Comparison of ENCODE assay signal across 31 mouse cellular contexts in genomic region chr19:20558069-20558468, GRCm38 (mm10).
"Had no signal": no experiment of that assay in that cellular context is flagged by ENCODE, and none has a peak within 500 bp of the region (broad histone marks: within the 10 kb centered on the region; RNA-seq: fewer than 3 reads in every experiment).

No protein-coding gene starts in this region.

- H3K36me3 ChIP-seq: heart, embryonic 10.5 days; heart, embryonic 12.5 days; heart, embryonic 13.5 days; heart, embryonic 15.5 days; hindbrain, embryonic 10.5 days; hindbrain, embryonic 12.5 days; hindbrain, embryonic 13.5 days; hindbrain, embryonic 15.5 days; intestine, embryonic 15.5 days; kidney, embryonic 15.5 days had no signal

- H3K27me3 ChIP-seq: heart, embryonic 12.5 days; heart, embryonic 13.5 days; heart, embryonic 15.5 days; hindbrain, embryonic 12.5 days; hindbrain, embryonic 13.5 days; hindbrain, embryonic 15.5 days; intestine, embryonic 15.5 days; kidney, embryonic 15.5 days had no signal

- H3K4me1 ChIP-seq: heart, embryonic 10.5 days; heart, embryonic 12.5 days; heart, embryonic 13.5 days; heart, embryonic 15.5 days; hindbrain, embryonic 10.5 days; hindbrain, embryonic 12.5 days; hindbrain, embryonic 13.5 days; hindbrain, embryonic 15.5 days; intestine, embryonic 15.5 days; kidney, embryonic 15.5 days had no signal

- DNase-seq: heart, postnatal 10 days; heart, postnatal 14 days; heart, postnatal 4 days; kidney, adult 11 months; kidney, adult 18-20 months; kidney, adult 2 months; kidney, adult 8-10 months; kidney, adult 9 months; kidney, postnatal 10 days; kidney, postnatal 14 days; kidney, postnatal 25 days; kidney, postnatal 36 days; kidney, postnatal 4 days; layer of hippocampus, adult 9-11 months; layer of hippocampus, postnatal 36 days had no signal

- H3K9me3 ChIP-seq: heart, embryonic 10.5 days; heart, embryonic 12.5 days; heart, embryonic 13.5 days; heart, embryonic 15.5 days; hindbrain, embryonic 10.5 days; hindbrain, embryonic 12.5 days; hindbrain, embryonic 13.5 days; hindbrain, embryonic 15.5 days; intestine, embryonic 15.5 days; kidney, embryonic 15.5 days had no signal

- H3K27ac ChIP-seq: heart, embryonic 10.5 days; heart, embryonic 13.5 days; heart, embryonic 15.5 days; hindbrain, embryonic 10.5 days; hindbrain, embryonic 12.5 days; hindbrain, embryonic 13.5 days; hindbrain, embryonic 14.5 days; hindbrain, embryonic 15.5 days; hindbrain, postnatal 0 days; intestine, embryonic 15.5 days; kidney, embryonic 15.5 days; kidney, postnatal 0 days; layer of hippocampus, adult 2 months had no signal

- H3K9ac ChIP-seq: heart, embryonic 12.5 days; heart, embryonic 13.5 days; heart, embryonic 15.5 days; hindbrain, embryonic 12.5 days; hindbrain, embryonic 13.5 days; hindbrain, embryonic 14.5 days; hindbrain, embryonic 15.5 days; intestine, embryonic 15.5 days; kidney, embryonic 15.5 days had no signal

- H3K4me3 ChIP-seq: heart, embryonic 10.5 days; heart, embryonic 12.5 days; heart, embryonic 13.5 days; heart, embryonic 15.5 days; hindbrain, embryonic 10.5 days; hindbrain, embryonic 12.5 days; hindbrain, embryonic 13.5 days; hindbrain, embryonic 15.5 days; intestine, embryonic 15.5 days; kidney, embryonic 15.5 days; layer of hippocampus, adult 2 months had no signal

- ATAC-seq: hindbrain, embryonic 16.5 days; hindbrain, postnatal 0 days; inflammation-experienced regulatory T-cells, adult 6 months had no signal
